Mouse (Mus musculus): ENCODE measurements around the gene Pmvk.
A peak's percentile ranks its signal among the peaks of the same experiment; 100 is the strongest.
"Not testable (repeated sequence)": the region's sequence is repeated elsewhere in the genome, so short reads cannot be mapped to it uniquely, and the experiment has no call there.

Pmvk gene

GRCm38 (mm10) chr3:89425876-89426275 lies 28.5 kb upstream of the Pmvk start:
- DNase-seq (ENCODE audit: low read depth, low spot score) = no peak

DNA sequence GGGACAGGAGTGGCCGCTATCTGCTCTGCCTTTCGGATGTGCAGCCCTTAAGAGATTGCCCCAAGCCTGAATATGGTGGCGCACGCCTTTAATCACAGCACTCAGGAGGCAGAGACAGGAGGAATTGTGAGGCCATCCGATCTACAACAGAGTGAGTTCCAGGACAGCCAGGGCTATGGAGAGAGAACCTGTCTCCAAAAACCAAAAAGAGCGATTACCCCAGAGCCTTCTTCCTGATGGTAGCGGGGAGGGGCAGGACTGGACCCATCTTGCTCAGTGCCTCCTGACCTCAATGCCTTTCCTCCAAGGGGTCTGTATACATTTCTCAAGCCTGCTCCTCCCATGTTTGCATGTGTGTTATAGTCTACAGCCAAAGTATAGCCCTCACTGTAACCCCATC lies 25.3 kb upstream of the Pmvk start:
- not testable (repeated sequence) for DNase-seq (ENCODE audit: low read depth, low spot score)

- peak; percentile 96 for DNase-seq (ENCODE audit: low read depth, low spot score)
These were observed 23.9 kb upstream of the Pmvk start, which contains the start of gene Pygo2 for GRCm38 (mm10) chr3:89430171-89431159. Gene Pygo2, plus strand, starts transcription at chr3:89430214.

DNA sequence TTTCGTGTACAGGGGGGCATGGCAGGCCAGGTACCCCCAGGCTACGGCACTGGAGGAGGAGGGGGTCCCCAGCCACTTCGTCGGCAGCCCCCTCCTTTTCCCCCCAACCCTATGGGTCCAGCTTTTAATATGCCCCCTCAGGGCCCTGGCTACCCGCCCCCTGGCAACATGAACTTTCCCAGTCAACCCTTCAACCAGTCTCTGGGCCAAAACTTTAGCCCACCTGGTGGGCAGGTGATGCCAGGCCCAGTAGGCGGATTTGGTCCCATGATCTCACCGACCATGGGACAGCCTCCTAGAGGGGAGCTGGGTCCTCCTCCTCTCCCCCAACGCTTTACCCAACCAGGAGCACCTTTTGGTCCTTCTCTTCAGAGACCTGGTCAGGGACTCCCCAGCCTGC lies 21.7 kb upstream of the Pmvk start:
- no peak for DNase-seq (ENCODE audit: low read depth, low spot score)

DNA sequence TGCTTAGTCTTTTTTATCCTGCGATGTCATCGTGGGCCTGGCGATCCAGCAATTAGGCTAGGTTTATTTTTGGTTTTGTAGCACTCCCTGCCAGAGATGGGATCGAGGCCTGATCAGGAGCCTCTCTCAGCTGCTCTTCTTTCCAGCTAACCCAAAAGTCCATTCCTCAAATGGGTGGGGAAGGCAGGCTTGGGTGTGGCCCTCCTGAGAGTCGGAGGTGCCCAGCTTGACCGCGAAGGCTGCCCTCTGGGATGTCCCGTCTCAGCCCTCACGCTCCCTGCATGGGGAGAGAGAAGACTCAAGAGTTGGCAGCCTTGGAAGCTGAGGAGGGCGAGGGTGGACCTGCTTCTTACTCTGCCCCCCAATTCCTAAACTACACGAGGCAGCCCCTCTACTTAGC lies 19.8 kb upstream of the Pmvk start:
- DNase-seq (ENCODE audit: low read depth, low spot score) = no peak

- DNase-seq (ENCODE audit: low read depth, low spot score) = no peak
These were observed 19.3 kb upstream of the Pmvk start for GRCm38 (mm10) chr3:89435041-89435440.

DNA sequence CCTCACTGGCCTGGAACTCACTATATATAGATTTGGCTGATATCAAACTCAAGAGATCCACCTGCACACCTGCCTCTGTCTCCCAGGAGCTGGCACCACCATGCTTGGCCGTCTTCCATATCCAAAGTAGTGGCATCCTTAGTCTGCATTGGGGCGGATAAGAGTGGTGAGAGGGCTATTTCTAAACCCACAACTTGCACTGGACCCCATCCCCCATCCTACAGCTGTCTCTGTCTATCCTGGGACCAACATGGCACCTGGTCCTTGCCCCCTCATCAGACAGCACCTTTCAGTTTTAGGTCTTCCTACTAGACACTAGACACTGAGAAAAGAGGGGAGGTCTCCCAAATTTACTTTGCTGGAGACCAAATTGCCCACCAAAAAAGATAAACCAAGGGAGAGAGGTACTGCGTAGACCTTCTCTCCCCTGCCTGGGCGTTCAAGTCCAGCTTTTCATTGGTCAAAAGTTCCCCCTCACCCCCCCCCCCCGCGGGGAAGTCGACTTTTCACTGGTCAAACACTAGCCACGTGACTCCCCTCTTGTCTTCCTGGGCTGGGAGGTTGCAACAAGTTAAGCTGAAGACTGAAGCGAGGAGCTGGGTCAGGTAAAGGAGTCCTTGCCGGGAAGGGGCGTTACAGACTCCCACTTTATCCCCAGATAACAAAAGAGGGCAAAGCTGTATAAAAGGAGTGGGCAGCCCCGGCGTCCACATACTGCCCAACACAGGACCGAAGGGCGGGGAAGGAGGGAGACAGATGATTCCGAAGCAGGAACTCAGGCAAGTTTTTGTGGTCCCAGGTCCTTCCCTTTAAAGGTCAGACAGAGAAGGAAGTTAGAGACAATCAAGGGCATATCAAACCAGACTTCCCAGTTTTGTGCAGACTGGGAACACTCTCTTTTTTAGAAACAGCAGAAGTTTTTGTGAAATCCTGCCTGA lies 17.9 kb upstream of the Pmvk start, which contains the start of gene Pbxip1:
Pbxip1 (plus strand) TSS at position 531 of the 938 bp plus-strand sequence.
- peak; percentile 88 for DNase-seq (ENCODE audit: low read depth, low spot score)

DNA sequence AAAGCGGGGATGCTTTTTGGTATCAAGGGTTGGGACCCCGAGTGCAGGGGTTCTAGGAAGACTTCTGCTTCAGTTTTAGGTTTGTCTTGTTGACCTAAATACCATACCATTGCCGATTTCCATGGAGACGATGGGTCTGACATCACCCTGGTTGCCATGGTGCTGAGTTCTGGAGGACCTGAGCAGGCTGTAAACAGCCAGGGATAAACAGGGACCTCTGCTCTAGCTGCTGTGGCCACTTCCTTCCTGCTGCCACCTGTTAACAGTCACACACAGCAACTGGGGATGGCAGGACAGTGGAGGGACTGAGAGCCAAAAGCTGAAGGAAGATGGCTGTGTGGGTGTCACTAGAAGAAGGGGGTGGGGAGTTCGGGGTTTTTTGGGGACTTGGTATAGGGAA lies 17.1 kb upstream of the Pmvk start:
- DNase-seq (ENCODE audit: low read depth, low spot score) = peak; percentile 57

DNA sequence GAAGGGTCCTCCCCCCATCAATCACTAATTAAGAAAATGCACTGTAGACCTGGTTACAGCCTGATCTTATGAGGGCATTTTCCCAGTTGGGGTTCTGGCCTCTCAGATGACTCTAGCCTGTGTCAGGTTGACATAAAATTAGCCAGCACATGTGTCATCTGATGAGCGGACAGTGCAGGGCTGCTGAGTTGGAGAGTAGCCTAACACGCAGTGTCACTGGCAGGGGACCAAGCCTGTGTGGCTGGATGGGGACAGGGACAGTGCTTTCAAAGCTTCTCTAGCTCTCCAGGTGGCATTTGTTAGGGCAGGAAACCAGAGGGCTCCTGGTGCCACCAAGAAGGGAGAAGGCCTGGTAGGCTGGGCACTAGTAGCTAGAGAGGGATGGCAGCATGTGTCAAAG lies 13.7 kb upstream of the Pmvk start:
- no peak for DNase-seq (ENCODE audit: low read depth, low spot score)

GRCm38 (mm10) chr3:89448720-89449537 lies 5.4 kb upstream of the Pmvk start:
- no peak for DNase-seq (ENCODE audit: low read depth, low spot score)

- DNase-seq (ENCODE audit: low read depth, low spot score) = peak; percentile 79
These were observed 4.8 kb upstream of the Pmvk start for GRCm38 (mm10) chr3:89449541-89449940.

DNA sequence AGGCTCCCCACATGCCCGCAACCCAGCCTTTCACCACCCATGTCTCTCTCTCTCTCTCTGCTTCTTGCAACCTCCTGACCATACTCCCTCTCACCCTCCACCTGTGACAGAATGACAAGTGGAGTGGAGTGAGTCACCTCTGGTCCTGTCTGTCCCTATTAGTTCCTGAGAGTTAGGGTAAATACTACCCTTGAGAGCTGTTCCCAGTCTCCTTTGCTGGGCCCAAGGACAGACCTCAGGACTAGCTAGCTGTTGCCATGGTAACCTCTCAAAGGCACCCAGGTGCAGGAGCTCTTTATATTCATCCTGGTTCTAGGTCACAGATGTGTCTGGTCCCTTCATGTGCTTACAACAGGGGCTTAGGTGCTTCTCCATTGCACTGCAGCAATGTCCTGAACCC lies 2.4 kb upstream of the Pmvk start:
- DNase-seq (ENCODE audit: low read depth, low spot score) = no peak

GRCm38 (mm10) chr3:89455786-89456285 lies 1.5 kb downstream of the Pmvk start:
- DNase-seq (ENCODE audit: low read depth, low spot score) = peak; percentile 36

DNA sequence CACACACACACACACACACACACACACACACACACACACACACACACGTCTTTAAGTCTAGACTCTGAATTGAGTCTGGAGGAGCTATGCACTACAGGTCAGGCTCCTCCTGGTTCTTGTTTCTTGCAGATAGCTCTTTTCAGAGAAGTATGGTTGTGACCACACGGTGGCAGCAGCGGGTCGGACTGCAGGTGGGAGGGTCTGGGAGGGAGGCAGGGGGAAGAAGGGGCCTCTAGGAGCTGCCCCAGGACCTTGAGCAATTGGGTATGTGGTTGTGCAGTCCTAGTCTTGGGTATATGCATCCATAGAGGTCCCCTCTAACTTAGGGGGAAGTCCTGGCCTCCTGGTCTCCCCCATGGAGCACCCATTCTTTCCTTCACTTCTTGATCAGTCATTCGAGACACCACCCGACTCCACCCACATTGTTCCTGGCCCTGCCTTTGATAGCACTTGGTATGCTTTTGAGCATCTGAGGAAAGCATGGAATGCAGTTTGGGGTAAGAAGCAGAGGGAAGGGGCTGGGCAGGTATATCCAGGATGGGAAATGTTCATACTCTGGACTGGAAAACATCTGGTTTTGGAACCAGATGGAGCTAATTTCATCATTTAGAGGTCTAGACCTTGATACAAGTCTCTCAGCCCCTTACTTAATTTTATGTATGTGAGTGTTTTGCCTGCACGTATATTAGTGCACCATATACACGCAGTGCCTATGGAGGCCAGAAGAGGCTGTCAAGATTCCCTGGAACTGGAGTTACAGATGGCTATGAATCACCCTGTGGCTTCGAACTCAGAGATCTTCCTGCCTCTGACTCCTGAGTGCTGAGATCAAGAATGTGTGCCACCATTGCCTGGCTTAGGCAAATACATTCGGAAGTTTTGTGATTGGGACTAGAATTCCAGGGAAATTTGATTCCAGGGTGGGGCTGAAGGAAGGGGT lies 2.7 kb downstream of the Pmvk start:
- DNase-seq (ENCODE audit: low read depth, low spot score) = peak; percentile 81

DNA sequence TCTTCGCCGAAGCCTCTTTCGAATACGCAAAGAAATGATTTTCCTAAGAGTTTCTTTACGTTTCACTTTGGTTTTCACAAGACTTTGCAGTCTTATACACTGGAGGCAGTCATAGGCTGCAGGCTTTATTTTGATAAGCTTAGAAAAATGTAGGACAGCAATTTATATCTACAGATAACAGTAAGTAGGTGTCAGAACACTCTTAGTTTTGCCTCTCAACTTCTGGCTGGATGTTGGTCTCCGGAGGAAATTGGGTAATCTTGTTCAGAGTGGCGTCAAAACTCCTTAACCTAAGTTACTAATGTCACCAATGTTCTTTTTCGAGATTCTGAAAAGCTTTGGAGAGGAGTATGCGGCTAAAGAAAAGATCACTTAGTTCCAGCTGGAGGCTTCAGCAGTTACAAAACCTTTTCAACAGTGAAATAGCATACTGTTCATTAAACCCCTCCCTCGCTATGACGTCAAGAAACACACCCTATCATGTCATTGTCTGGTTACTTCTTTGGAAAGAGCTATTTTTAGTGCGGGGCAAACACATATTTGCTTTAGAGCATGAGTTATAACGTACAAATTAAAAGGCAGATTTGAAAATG lies 4.1 kb downstream of the Pmvk start:
- DNase-seq (ENCODE audit: low read depth, low spot score) = no peak

- DNase-seq (ENCODE audit: low read depth, low spot score) = peak; percentile 92
These were observed 4.8 kb downstream of the Pmvk start for GRCm38 (mm10) chr3:89458965-89459807.

DNA sequence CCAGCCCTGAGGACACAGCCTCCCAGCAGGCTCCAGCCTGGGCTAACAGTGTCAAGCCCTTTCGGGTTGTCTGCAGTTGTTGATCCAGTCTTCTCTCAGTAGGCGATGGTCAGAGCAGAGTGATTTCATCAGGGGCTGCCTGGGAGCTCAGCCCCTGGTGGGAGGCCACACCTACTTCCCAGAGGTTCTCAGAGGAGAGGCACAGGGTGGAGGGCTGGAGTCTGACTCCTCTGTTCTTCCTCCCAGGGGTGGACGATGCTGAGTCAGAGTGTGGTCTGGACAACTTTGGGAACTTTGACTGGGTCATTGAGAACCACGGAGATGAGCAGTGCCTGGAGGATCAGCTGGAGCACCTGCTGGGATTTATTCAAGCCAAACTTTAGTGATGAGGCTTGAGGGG lies 13.9 kb downstream of the Pmvk start:
- DNase-seq (ENCODE audit: low read depth, low spot score) = peak; percentile 75

DNA sequence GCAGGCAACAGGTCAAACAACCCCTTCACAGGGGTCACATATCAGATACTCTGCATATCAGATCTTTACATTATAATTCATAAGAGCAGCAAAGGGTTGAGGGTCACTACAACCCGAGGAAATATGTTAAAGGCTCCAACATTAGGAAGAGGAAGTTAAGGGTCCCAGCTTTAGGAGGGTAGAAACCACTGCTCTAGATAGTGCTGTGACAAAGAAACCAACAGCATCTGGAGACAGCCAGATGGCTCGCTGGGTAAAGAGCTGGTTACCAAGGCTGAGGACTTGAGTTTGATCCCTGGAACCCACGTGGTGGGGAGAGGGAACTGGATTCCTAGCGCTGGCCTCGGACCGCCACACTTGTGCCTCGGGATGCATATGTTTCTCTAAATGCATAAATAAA lies 17.9 kb downstream of the Pmvk start:
- DNase-seq (ENCODE audit: low read depth, low spot score) = no peak

GRCm38 (mm10) chr3:89473838-89474237 lies 19.5 kb downstream of the Pmvk start:
- DNase-seq (ENCODE audit: low read depth, low spot score) = no peak

All from 3T3-L1 (cell line).